Mouse (Mus musculus) MEL (cell line): ENCODE data around the gene Dppa4. TPM values are rescaled to one million over a fixed set of nuclear protein-coding genes. Genes with fewer than 3 reads are reported as not detected.

ENCODE experiments used
- DNase-seq: peaks from one replicate; pipeline ENCODE4 v3.0.0; 2011; ENCODE audit warnings: low read depth, low spot score
- H3K27ac ChIP-seq: 2 replicates; pipeline ENCODE4 v1.5.1; 2012; ENCODE audit warnings: low read depth, mild to moderate bottlenecking, control low read depth, low read length, moderate library complexity; ENCODE audit not compliant: control insufficient read depth
- H3K27me3 ChIP-seq, 2 experiments: fragments of 150-350 bp in 1 of 2; sonication (generic) in 1 of 2; 2 replicates each; pipeline ENCODE4 v1.6.1; 2012; ENCODE audit warnings: low read length in 2 of 2, mild to moderate bottlenecking in 2 of 2, improper control_type of control experiment in 1 of 2, moderate library complexity in 1 of 2; ENCODE audit not compliant: insufficient read depth in 2 of 2, control insufficient read depth in 1 of 2
- H3K36me3 ChIP-seq, 2 experiments: 2 replicates each; pipeline ENCODE4 v1.6.1; 2012 to 2014; ENCODE audit warnings: low read length in 2 of 2, improper control_type of control experiment in 1 of 2, inconsistent platforms in 1 of 2, mild to moderate bottlenecking in 1 of 2; ENCODE audit not compliant: insufficient read depth in 2 of 2, control insufficient read depth in 1 of 2
- H3K4me1 ChIP-seq, 2 experiments: fragments of 150-350 bp in 1 of 2; sonication (generic) in 1 of 2; 2 replicates each; pipeline ENCODE4 v1.6.1; 2012; ENCODE audit warnings: low read length in 2 of 2, improper control_type of control experiment in 1 of 2, mild to moderate bottlenecking in 1 of 2; ENCODE audit not compliant: insufficient read depth in 2 of 2, control insufficient read depth in 1 of 2
- H3K4me3 ChIP-seq, 2 experiments: fragments of 150-350 bp in 1 of 2; sonication (generic) in 1 of 2; 2 replicates each; pipeline ENCODE4 v1.5.1; 2012; ENCODE audit warnings: low read depth in 2 of 2, low read length in 2 of 2, mild to moderate bottlenecking in 2 of 2, moderate library complexity in 2 of 2, control low read depth in 1 of 2, improper control_type of control experiment in 1 of 2; ENCODE audit not compliant: control insufficient read depth in 1 of 2, insufficient read depth in 1 of 2
- H3K79me2 ChIP-seq: 2 replicates; pipeline ENCODE4 v1.6.1; 2012; ENCODE audit warnings: mild to moderate bottlenecking, low read length, moderate library complexity; ENCODE audit not compliant: control insufficient read depth, poor library complexity, insufficient read depth
- H3K9ac ChIP-seq: 2 replicates; pipeline ENCODE4 v1.6.1; 2012; ENCODE audit warnings: low read depth, mild to moderate bottlenecking, control low read depth, low read length, moderate library complexity; ENCODE audit not compliant: control insufficient read depth, poor library complexity, severe bottlenecking
- H3K9me3 ChIP-seq: fragments of 150-350 bp; sonication (generic); replicated peaks from 2 replicates; pipeline ENCODE4 v1.6.1; 2012; ENCODE audit warnings: mild to moderate bottlenecking, low read length, improper control_type of control experiment, moderate library complexity; ENCODE audit not compliant: insufficient read depth
- BHLHE40 ChIP-seq: IDR thresholded peaks from 2 replicates; pipeline ENCODE4 v1.6.1; 2012; ENCODE audit warnings: low read depth, mild to moderate bottlenecking, inconsistent platforms, low read length, improper control_type of control experiment, borderline replicate concordance
- CHD2 ChIP-seq: IDR thresholded peaks from 2 replicates; pipeline ENCODE4 v1.6.1; 2011; ENCODE audit warnings: low read length, improper control_type of control experiment
- E2F4 ChIP-seq: IDR thresholded peaks from 2 replicates; pipeline ENCODE4 v1.6.1; 2011; ENCODE audit warnings: low read depth, low read length, improper control_type of control experiment, borderline replicate concordance
- GABPA ChIP-seq: IDR thresholded peaks from 2 replicates; pipeline ENCODE4 v1.6.1; 2012; ENCODE audit warnings: low read depth, mild to moderate bottlenecking, inconsistent platforms, low read length, improper control_type of control experiment, moderate library complexity
- GATA1 ChIP-seq: IDR thresholded peaks from 2 replicates; pipeline ENCODE4 v1.6.1; 2011; ENCODE audit warnings: low read depth, low read length, improper control_type of control experiment
- HCFC1 ChIP-seq: IDR thresholded peaks from 2 replicates; pipeline ENCODE4 v1.6.1; 2012; ENCODE audit warnings: low read depth, mild to moderate bottlenecking, inconsistent platforms, low read length, improper control_type of control experiment, moderate library complexity
- KAT2A ChIP-seq: conservative IDR thresholded peaks from 2 replicates; pipeline ENCODE4 v1.6.1; 2012; ENCODE audit warnings: low read depth, low read length, improper control_type of control experiment, inconsistent platforms
- MAFK ChIP-seq: IDR thresholded peaks from 2 replicates; pipeline ENCODE4 v1.6.1; 2011; ENCODE audit warnings: low read depth, mild to moderate bottlenecking, low read length, improper control_type of control experiment, borderline replicate concordance
- MYB ChIP-seq: IDR thresholded peaks from 2 replicates; pipeline ENCODE4 v1.6.1; 2011; ENCODE audit warnings: mild to moderate bottlenecking, low read depth, low read length, improper control_type of control experiment
- MYC ChIP-seq: IDR thresholded peaks from 2 replicates; pipeline ENCODE4 v1.6.1; 2011; ENCODE audit warnings: low read depth, mild to moderate bottlenecking, low read length, improper control_type of control experiment, moderate library complexity
- UBTF ChIP-seq: IDR thresholded peaks from 2 replicates; pipeline ENCODE4 v1.6.1; 2012; ENCODE audit warnings: low read depth, mild to moderate bottlenecking, inconsistent platforms, low read length, improper control_type of control experiment, moderate library complexity, borderline replicate concordance; ENCODE audit not compliant: insufficient read depth
- USF1 ChIP-seq: IDR thresholded peaks from 2 replicates; pipeline ENCODE4 v1.6.1; 2014; ENCODE audit warnings: low read depth, mild to moderate bottlenecking, inconsistent platforms, low read length, improper control_type of control experiment, moderate library complexity
- ZKSCAN1 ChIP-seq: IDR thresholded peaks from 2 replicates; pipeline ENCODE4 v1.6.1; 2012; ENCODE audit warnings: low read depth, mild to moderate bottlenecking, inconsistent platforms, low read length, improper control_type of control experiment, moderate library complexity
- polyA plus RNA-seq, 2 experiments: library from polyadenylated mRNA; stranded (reverse) in 1 of 2; unstranded in 1 of 2; fragments of >175 nt in 1 of 2; fragments of >200 nt in 1 of 2; gene quantifications; 2 replicates each; pipeline versions ENCODE4 v1.2.1 to v1.2.4; 2012; ENCODE audit warnings: low replicate concordance in 2 of 2, low read depth in 1 of 2; ENCODE audit not compliant: insufficient read length in 2 of 2, insufficient read depth in 1 of 2, missing spikeins in 1 of 2
- total RNA-seq: library from RNA; depleted of rRNA; stranded (reverse); fragments of 300-350 nt; gene quantifications from 2 replicates; pipeline ENCODE4 v1.2.3, GENCODE M21; 2012; rRNA removed

The Dppa4 gene
- total and polyA plus RNA-seq, 3 experiments: not detected

DNA sequence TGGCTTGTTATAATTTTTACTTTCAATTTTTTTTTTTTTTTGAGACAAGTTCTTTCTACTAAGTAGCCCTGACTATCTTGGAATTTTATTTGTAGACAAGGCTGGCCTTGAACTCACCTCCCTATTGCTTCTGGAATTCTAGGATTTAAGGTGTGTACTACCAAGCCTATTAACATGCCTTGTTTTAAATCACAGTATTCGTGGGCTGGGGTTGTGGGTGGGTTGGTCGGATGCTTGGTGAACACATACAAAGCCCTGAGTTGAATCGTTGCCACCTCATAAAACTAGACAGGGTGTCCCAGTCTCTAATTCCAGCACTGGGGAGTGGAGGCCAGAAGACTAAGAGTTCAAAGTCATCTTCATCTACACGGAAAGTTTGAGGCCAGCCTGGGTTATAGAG lies 51.8 kb downstream of the Dppa4 start:
- Histone ChIP-seq H3K27me3 (no peaks in the 10 kb centered on the region), H3K9me3 (no peaks in the 10 kb centered on the region), H3K9ac (no peak overlapping the region), H3K79me2 (no peaks in the 10 kb centered on the region), H3K27ac (no peak overlapping the region), H3K36me3 (no peaks in the 10 kb centered on the region), H3K4me3 (no peak overlapping the region)
- no peak for DNase-seq
- TF ChIP-seq ZKSCAN1 (no peak), UBTF (no peak), BHLHE40 (no peak), CHD2 (no peak), MYC (no peak), GABPA (no peak), MYB (no peak), HCFC1 (no peak), GATA1 (no peak), USF1 (no peak), MAFK (no peak), E2F4 (no peak), KAT2A (no peak)
- TF ChIP-seq, all 39 proteins: peak for 0
- no peaks in the 10 kb centered on the region for H3K4me1 ChIP-seq

Other genes starting within 250 kb of the Dppa4 start
- not detected in 2 replicates for gene Dppa2, start 20.2 kb downstream of the Dppa4 start, total RNA-seq
- gene Dppa2, start 20.2 kb downstream of the Dppa4 start, polyA plus RNA-seq: under 1 TPM in 1 of 2 experiments, not detected in 1; 0.18 TPM
- gene Gm5485, start 128.7 kb downstream of the Dppa4 start, total RNA-seq: not detected in 2 replicates
- gene Gm5485, start 128.7 kb downstream of the Dppa4 start, polyA plus RNA-seq: not detected
- gene Morc1, start 147.5 kb downstream of the Dppa4 start, total RNA-seq: not detected in 2 replicates
- gene Morc1, start 147.5 kb downstream of the Dppa4 start, polyA plus RNA-seq: not detected